Mouse (Mus musculus): ENCODE results near the gene Scaf4.

DNA sequence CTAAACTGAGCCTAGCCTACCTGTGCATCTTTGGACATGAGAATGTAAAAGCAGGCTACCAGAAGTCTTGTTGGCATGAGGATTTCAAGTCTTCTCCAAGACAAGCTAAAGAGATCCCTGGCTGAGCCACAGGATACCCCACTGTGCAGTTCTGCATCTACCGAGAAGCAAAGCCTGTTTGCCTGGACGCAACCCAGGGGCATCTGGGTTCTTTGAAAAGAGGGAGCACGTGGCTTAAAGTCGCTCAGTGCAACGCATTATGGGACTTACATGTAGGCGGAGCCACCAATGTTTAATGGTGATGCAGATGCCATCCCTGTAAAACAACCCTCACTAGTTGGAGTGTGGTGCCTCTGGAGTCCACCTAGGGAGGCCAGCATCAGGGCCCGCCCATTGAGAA lies 35.0 kb upstream of the Scaf4 start:
- TF ChIP-seq CTCF (IDR thresholded peaks at IDR 0.05; ENCODE audit: insufficient read depth, low read length) (no peak), POLR2A (IDR thresholded peaks at IDR 0.05; ENCODE audit: borderline replicate concordance, extremely low read depth, low read depth, low read length) (no peak)
